Mouse (Mus musculus) lung, embryonic 16.5 days (tissue): Measurements from ENCODE around the gene Ip6k2. TPM values are rescaled to one million over a fixed set of nuclear protein-coding genes. Genes with fewer than 3 reads are reported as not detected.

Experiments
- microRNA-seq: library from miRNA; unstranded; fragments of <30 nt; microRNA quantifications from one replicate; pipeline ENCODE4, GENCODE M21; 2016
- polyA plus RNA-seq: library from polyadenylated mRNA; unstranded; fragments of >200 nt; fragmentation: Nextera tagmentation; extraction: Ambion mirVana; gene quantifications from 2 replicates; pipeline ENCODE4 v1.2.1, GENCODE M21; 2015

Ip6k2 gene
- polyA plus RNA-seq, 1 experiment from 2014 or later = 68.1 TPM

Small RNA genes within 50 kb of the gene (microRNA-seq; reads per million reads assigned to microRNA genes)
- not detected for gene Gm23156

Other genes starting within 250 kb of the Ip6k2 start
- 148 and 149 TPM in 2 replicates for gene Impdh2, start 223.5 kb upstream of the Ip6k2 start, polyA plus RNA-seq
- gene Ndufaf3, start 216.4 kb upstream of the Ip6k2 start, polyA plus RNA-seq = 55.8 and 60.2 TPM in 2 replicates
- gene Dalrd3, start 213.9 kb upstream of the Ip6k2 start, polyA plus RNA-seq = 146 and 161 TPM in 2 replicates
- 122 and 128 TPM in 2 replicates for gene Wdr6, start 205.1 kb upstream of the Ip6k2 start, polyA plus RNA-seq
- 8.0 and 8.3 TPM in 2 replicates for gene P4htm, start 186.1 kb upstream of the Ip6k2 start, polyA plus RNA-seq
- 44.3 and 46.7 TPM in 2 replicates for gene Arih2, start 134.4 kb upstream of the Ip6k2 start, polyA plus RNA-seq
- gene Slc25a20, start 121.7 kb upstream of the Ip6k2 start, polyA plus RNA-seq = 44.8 and 46.8 TPM in 2 replicates
- 13.1 and 14.8 TPM in 2 replicates for gene Prkar2a, start 94.5 kb upstream of the Ip6k2 start, polyA plus RNA-seq
- 13.2 and 15.4 TPM in 2 replicates for gene Nckipsd, start 24.6 kb downstream of the Ip6k2 start, polyA plus RNA-seq
- 0.11 and 0.14 TPM in 2 replicates for gene Celsr3, start 42.5 kb downstream of the Ip6k2 start, polyA plus RNA-seq
- gene Slc26a6, start 69.5 kb downstream of the Ip6k2 start, polyA plus RNA-seq = 10.0 and 11.2 TPM in 2 replicates
- 0.78 and 1.1 TPM in 2 replicates for gene Tmem89, start 130.8 kb downstream of the Ip6k2 start, polyA plus RNA-seq
- gene Uqcrc1, start 152.8 kb downstream of the Ip6k2 start, polyA plus RNA-seq = 397 and 421 TPM in 2 replicates
- gene Col7a1, start 169.8 kb downstream of the Ip6k2 start, polyA plus RNA-seq = 1.3 and 1.5 TPM in 2 replicates
- gene Ucn2, start 202.2 kb downstream of the Ip6k2 start, polyA plus RNA-seq = not detected in 2 replicates
- 11.9 and 13.0 TPM in 2 replicates for gene Pfkfb4, start 208.0 kb downstream of the Ip6k2 start, polyA plus RNA-seq